Mouse (Mus musculus) bone marrow, adult 2 months (tissue): ENCODE results near the gene Ddx21. TPM values are rescaled to one million over a fixed set of nuclear protein-coding genes. Genes with fewer than 3 reads are reported as not detected.
"Not testable (repeated sequence)": the region's sequence is repeated elsewhere in the genome, so short reads cannot be mapped to it uniquely, and the experiment has no call there.

Experiments used
- H3K27ac ChIP-seq: fragments of 200-500 bp; 2 replicates; pipeline ENCODE4 v1.5.1; 2012; ENCODE audit warnings: low read depth, mild to moderate bottlenecking, control low read depth, inconsistent platforms, low read length; ENCODE audit not compliant: control insufficient read depth, poor library complexity, insufficient read depth
- H3K4me1 ChIP-seq: fragments of 200-500 bp; 2 replicates; pipeline ENCODE4 v1.6.1; 2011; ENCODE audit warnings: low read length; ENCODE audit not compliant: control insufficient read depth, insufficient read depth
- H3K4me3 ChIP-seq: fragments of 200-500 bp; replicated peaks from 2 replicates; pipeline ENCODE3; 2011; ENCODE audit warnings: mild to moderate bottlenecking, low read depth, low read length, control low read depth; ENCODE audit not compliant: control insufficient read depth
- CTCF ChIP-seq: fragments of 200-500 bp; IDR thresholded peaks from 2 replicates; pipeline ENCODE4 v1.5.1; 2011; ENCODE audit warnings: low read length, control low read depth; ENCODE audit not compliant: control insufficient read depth, insufficient read depth
- POLR2A ChIP-seq: fragments of 200-500 bp; IDR thresholded peaks from 2 replicates; pipeline ENCODE4 v1.6.1; 2011; ENCODE audit warnings: low read depth, mild to moderate bottlenecking, control low read depth, low read length, borderline replicate concordance; ENCODE audit not compliant: control insufficient read depth
- WGBS: fragments of 180-500 bp; shearing (Covaris S2); methylation state at CpG from one replicate; pipeline ENCODE4 v1.1.7; 2018; 5-methylcytosine and 5-hydroxymethylcytosine counted together
- polyA plus RNA-seq: library from polyadenylated mRNA; stranded (reverse); fragments of >200 nt; gene quantifications from 2 replicates; pipeline ENCODE4 v1.2.4, GENCODE M21; 2011; ENCODE audit warnings: low replicate concordance; ENCODE audit not compliant: missing spikeins, insufficient read depth, insufficient read length

Ddx21 gene
- 22.0 and 36.6 TPM in 2 replicates for polyA plus RNA-seq

DNA sequence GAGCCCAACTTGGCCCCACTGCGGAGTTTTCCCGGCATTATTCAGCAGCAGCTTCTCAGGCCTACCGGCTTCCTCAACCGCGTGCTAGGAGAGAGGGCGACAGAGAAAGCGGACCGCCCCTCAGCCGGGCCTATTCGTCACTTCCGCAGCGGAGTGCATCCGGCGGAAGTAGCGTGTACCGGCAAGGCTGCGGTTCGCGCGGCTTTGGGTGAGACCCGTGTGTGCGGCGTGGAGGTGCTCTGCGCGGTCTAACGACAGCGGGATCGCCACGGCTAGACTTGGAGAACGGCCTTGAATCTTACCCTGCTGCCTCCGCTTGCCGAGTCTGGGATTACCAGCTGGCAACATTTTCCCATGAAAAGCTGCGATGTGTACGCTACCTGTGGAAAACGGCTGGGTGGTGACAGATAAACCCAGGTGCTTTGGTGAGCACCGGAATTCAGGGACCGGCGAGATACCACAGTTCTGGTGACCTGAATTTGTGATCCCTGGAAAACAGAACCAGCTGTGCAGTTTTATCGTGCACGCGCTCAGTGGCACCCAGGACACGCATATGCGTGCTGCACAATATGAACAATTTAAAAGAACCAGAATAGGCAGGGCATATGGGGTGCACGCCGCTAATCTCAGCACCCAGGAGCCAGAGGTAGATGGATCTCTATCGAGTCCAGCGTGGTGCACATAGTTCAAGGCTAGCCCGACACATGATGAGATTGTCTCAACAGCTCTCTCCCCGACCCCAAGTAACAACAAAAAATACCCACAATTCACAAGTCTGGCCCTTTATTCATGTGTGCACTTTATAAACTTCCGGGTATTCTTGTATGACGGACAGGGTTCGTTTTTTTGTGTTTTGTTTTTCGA, at the start of gene Ddx21:
Ddx21 (minus strand) TSS at position 105 of the 864 bp plus-strand sequence.
- WGBS = under 1% methylated on average over 53 of the region's 53 CpGs
- H3K4me3 ChIP-seq = peak within 1 kb of the TSS; percentile 75
- H3K27ac ChIP-seq = peak within 1 kb of the TSS; percentile 14; the same call in 1 of the 2 replicates
- no peaks in the 10 kb centered on the region; the same call in 1 of the 2 replicates for H3K4me1 ChIP-seq
- TF ChIP-seq POLR2A (peak; percentile 87), CTCF (no peak)

DNA sequence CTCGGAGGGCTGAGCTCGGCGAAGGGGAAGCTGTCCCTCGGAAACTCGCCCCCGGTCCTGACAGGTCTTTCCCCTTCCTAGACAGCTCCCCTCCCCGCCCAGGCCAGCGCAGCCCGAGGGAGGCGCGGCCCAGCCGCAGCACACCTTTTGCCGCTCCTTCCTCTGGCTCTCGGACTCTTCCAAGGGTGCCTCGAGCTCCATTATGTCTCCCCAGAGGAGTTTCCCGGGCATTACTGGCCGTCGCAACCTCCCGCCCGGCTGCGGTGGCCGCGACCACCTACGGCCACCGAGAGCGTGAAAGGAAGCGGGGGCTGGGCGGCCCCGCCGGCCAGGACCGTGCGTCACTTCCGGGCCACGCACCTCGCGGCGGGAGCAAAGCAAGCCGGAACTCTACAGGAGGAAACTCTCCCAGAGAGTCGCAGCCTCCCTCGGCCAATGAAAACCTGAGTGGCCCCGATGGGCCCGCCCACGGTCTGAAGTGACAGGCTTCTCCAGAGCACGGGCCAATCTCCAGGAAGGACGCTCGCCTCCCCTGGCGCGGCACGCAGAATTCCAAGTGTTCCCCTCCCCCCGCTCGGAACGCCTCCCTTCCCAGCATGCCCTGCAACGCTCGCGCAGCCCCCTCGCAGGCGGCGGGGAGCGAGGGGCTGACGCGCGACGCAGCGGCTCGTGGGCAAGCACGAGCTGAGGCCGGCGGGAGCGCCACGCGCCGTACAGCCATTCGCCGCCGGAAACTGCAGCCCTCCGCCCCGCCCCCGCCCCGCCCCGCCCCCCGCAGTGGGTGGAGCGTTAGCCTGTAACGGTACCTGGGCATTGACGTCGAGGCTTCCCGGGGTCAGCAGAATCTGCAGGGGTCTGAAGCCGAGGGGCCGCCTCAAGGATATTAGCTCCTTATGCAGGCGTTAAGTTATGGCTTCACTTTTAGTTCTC, 49.1 kb upstream of the Ddx21 start, which contains the start of gene Ddx50:
Ddx50 (minus strand) TSS at position 338 of the 930 bp plus-strand sequence.
- Histone ChIP-seq H3K27ac (peak within 1 kb of the TSS; percentile 89), H3K4me1 (no peaks in the 10 kb centered on the region; the same call in 1 of the 2 replicates), H3K4me3 (peak within 1 kb of the TSS; percentile 79)
- under 1% methylated on average over 87 of the region's 89 CpGs for WGBS
- TF ChIP-seq CTCF (no peak), POLR2A (peak; percentile 54; the same call in 1 of the 2 replicates)

DNA sequence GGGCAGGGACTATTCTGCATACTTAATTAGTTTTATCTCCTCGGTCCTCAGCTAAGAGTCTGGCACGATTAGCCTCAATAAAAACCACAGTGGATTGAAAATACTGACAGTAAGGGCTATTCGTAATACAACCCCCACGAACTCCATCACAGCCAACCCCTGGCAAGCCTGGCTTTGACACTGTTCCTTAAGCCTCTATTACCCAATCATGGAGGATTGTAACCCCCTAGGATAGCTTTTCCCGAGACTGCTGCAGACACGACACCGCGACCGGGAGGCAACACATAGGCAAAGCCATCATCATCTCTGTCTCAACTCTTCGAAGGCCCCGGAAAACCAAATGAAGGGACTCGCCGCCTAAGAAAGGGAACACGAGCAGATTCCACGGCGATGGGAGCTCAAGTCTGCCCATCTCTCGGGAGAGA, 48.3 kb upstream of the Ddx21 start:
- no peak for TF ChIP-seq CTCF
- TF ChIP-seq POLR2A = no peak
- peak overlapping the region; percentile 89 for H3K27ac ChIP-seq
- under 1% methylated on average over 17 of the region's 17 CpGs for WGBS
- peak overlapping the region; percentile 79 for H3K4me3 ChIP-seq
- H3K4me1 ChIP-seq = no peaks in the 10 kb centered on the region; the same call in 1 of the 2 replicates

DNA sequence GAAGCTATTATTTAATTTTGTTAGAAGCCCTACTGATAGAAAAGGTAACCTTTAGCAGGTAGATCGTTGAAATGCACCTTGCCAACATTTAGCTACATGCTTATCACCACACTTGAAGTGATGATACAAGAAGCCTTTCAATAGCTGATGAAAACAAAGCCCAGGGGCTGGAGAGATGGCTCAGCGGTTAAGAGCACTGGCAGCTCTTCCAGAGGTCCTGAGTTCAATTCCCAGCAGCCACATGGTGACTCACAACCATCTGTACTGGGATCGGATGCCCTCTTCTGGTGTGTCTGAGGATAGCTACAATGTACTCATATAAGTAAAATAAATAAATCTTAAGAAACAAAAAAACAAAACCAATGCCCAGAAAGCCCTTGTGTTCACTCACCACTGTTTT, 2.1 kb upstream of the Ddx21 start:
- no peak overlapping the region for H3K4me3 ChIP-seq
- H3K4me1 ChIP-seq = no peaks in the 10 kb centered on the region; the same call in 1 of the 2 replicates
- 85% methylated on average over 3 of the region's 3 CpGs for WGBS
- H3K27ac ChIP-seq = no peak overlapping the region
- TF ChIP-seq CTCF = no peak
- TF ChIP-seq POLR2A = no peak

DNA sequence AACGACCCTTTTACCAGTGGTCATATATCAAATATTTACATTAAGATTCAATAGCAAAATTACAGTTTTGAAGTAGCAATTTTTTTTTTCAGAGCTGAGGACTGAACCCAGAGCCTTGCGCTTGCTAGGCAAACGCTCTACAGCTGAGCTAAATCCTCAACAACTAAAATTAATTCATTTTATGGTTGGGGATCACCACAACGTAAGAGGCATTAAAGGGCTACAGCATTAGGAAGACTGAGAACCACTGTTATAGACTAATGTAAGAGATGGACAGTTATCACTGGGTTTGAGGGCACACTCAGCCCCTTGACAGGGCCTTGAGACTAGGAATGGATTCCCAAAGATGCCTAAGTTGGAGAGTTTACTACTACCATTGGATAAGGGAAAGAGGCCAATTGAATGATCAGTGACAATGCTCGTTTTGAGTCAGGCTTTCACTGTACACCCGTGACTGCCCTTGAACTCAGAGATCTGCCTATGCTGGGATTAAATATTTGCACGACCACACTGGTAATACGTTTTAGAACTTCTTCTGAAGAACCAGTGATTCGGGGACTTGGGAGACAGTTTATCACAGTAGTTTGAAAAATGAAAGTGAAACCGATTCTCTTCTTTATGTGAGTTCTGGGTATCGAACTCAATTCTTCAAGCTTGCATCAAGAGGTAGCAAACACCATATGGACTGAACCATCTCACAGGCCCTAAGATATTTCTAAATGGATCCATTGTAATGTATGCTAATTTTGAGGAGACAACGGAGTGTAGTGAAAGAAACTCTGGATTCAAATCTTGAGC, 1.4 kb upstream of the Ddx21 start:
- Histone ChIP-seq H3K4me1 (no peaks in the 10 kb centered on the region; the same call in 1 of the 2 replicates), H3K27ac (no peak overlapping the region), H3K4me3 (peak overlapping the region; percentile 24)
- TF ChIP-seq CTCF (no peak), POLR2A (no peak)
- WGBS = 66% methylated on average over 12 of the region's 12 CpGs

DNA sequence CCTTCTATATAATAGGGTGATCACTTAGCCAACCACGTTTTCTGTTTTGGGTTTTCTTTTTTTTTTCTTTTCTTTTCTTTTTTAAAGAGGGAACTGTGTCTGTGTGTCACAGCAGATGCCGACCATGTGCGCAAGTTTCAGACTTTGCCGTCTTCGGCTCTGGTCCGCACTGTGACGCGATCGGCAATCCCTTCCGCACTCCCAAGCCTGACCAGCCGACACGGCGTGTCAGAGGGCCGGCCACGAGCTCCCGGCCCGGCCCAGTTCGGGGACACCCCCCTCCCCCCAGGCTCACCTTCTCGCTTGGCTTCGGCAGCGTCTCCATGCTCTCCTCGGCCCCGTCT, 276 bp downstream of the Ddx21 start:
- WGBS = under 1% methylated on average over 23 of the region's 23 CpGs
- Histone ChIP-seq H3K4me1 (no peaks in the 10 kb centered on the region; the same call in 1 of the 2 replicates), H3K27ac (peak overlapping the region; percentile 14; the same call in 1 of the 2 replicates), H3K4me3 (peak overlapping the region; percentile 75)
- TF ChIP-seq CTCF (no peak), POLR2A (no peak)

DNA sequence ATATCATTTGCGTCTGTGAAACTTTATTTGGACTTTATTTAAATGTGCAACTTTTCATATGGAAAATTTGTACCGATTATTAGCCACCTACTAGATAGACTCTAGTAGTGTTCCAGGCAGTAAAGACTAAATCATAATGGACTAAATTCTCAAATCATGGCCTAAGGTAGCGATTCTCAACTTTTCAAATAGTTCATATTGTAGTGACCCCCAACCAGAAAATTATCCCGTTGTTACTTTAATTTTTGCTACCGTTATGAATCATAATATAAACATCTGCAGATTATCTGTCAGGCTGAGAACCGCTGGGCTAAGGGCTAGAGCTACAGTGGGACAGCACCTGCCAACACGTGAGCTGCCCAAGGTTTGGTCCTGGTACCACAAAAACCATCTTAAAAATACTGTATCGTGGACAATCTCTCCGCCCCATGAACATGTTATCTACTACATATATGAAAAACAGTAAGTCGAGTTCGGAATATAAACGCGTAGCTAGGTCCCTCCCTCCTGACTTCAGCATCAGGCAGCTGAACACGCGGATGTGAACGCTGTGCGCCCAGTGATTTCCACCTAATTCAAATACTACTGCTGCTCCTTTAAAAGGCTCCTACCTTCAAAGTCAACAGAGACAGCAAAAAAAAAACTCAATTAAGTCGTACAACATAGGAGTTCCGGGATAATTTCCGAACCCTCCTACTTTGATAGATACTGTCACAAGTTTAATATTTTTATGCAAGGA, 859 bp downstream of the Ddx21 start:
- Histone ChIP-seq H3K4me3 (peak overlapping the region; percentile 75), H3K4me1 (no peaks in the 10 kb centered on the region; the same call in 1 of the 2 replicates), H3K27ac (no peak overlapping the region)
- WGBS = 8% methylated on average over 20 of the region's 20 CpGs
- TF ChIP-seq CTCF = no peak
- no peak for TF ChIP-seq POLR2A

DNA sequence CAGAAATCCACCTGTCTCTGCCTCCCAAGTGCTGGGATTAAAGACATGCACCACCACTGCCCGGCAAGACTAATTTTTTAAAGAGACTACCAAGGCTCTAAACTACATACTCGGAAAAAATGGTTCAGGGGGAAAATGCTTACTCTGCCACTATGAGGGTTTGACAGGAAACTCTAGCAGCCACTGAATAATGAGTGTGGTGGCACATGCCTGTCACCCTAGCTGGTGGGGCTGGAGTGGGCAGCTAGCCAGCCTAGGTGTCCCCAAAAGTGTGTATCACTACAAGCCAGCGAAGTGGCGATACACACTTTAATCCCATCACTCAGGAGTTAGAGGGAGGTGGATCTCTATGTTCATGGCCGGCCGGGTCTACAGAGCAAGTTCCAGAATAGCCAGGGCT, 2.0 kb downstream of the Ddx21 start:
- Histone ChIP-seq H3K27ac (no peak overlapping the region), H3K4me1 (no peaks in the 10 kb centered on the region; the same call in 1 of the 2 replicates), H3K4me3 (no peak overlapping the region)
- no peak for TF ChIP-seq CTCF
- TF ChIP-seq POLR2A = no peak
- 49% methylated on average over 6 of the region's 6 CpGs for WGBS

DNA sequence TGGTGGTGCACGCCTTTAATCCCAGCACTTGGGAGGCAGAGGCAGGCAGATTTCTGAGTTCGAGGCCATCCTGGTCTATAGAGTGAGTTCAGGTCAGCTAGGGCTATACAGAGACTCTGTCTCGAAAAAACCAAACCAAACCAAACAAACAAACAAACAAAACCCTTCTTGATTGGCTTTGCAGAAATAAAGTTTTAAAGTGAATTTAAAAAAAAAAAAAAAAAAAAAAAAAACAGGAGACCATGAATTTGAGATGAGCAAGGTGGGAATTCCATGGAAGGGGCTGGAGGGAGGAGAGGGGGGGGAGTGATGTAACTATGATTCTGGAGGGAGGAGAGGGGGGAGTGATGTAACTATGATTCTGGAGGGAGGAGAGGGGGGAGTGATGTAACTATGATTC, 2.8 kb downstream of the Ddx21 start:
- not testable (repeated sequence) for H3K27ac ChIP-seq, H3K4me1 ChIP-seq, H3K4me3 ChIP-seq
- WGBS = 84% methylated on average over 3 of the region's 3 CpGs
